Mouse (Mus musculus) intestine, embryonic 15.5 days (tissue): ENCODE data around the gene Dnajb8. TPM values are rescaled to one million over a fixed set of nuclear protein-coding genes. Genes with fewer than 3 reads are reported as not detected.

ENCODE experiments used
- ATAC-seq: fragments of 200-750 bp; cut with Nextera tagmentation; 2 replicates; pipeline ENCODE4 v1.8.0; 2017; ENCODE audit warnings: moderate TSS enrichment, moderate library complexity
- H3K27ac ChIP-seq: fragments of 300-500 bp; sonication (generic); 2 replicates; pipeline ENCODE4 v1.5.1; 2015; ENCODE audit warnings: mild to moderate bottlenecking, inconsistent platforms
- H3K27me3 ChIP-seq: fragments of 300-500 bp; sonication (generic); replicated peaks from 2 replicates; pipeline ENCODE4 v1.6.1; 2015; ENCODE audit warnings: inconsistent platforms
- H3K36me3 ChIP-seq: fragments of 300-500 bp; sonication (generic); 2 replicates; pipeline ENCODE4 v1.6.1; 2015; ENCODE audit warnings: inconsistent platforms
- H3K4me1 ChIP-seq: fragments of 300-500 bp; sonication (generic); replicated peaks from 2 replicates; pipeline ENCODE4 v1.6.1; 2015; ENCODE audit warnings: inconsistent platforms
- H3K4me2 ChIP-seq: fragments of 300-500 bp; sonication (generic); replicated peaks from 2 replicates; pipeline ENCODE4 v1.6.1; 2015; ENCODE audit warnings: mild to moderate bottlenecking, inconsistent platforms
- H3K4me3 ChIP-seq: fragments of 300-500 bp; sonication (generic); replicated peaks from 2 replicates; pipeline ENCODE4 v1.5.1; 2015; ENCODE audit warnings: inconsistent platforms
- H3K9ac ChIP-seq: fragments of 300-500 bp; sonication (generic); 2 replicates; pipeline ENCODE4 v1.6.1; 2015; ENCODE audit warnings: inconsistent platforms
- H3K9me3 ChIP-seq: fragments of 300-500 bp; sonication (generic); 2 replicates; pipeline ENCODE4 v1.6.1; 2016; ENCODE audit warnings: inconsistent platforms
- WGBS: fragments of 180-500 bp; shearing (Covaris S2); methylation state at CpG from one replicate; pipeline ENCODE4 v1.1.7; 2015; 5-methylcytosine and 5-hydroxymethylcytosine counted together
- polyA plus RNA-seq: library from polyadenylated mRNA; unstranded; fragments of >200 nt; fragmentation: Nextera tagmentation; extraction: Ambion mirVana; gene quantifications from 2 replicates; pipeline ENCODE4 v1.2.1, GENCODE M21; 2015

Gene Dnajb8
- polyA plus RNA-seq, 1 experiment from 2014 or later = not detected

GRCm38 (mm10) chr6:88215797-88216196 lies 6.3 kb upstream of the Dnajb8 start:
- H3K9me3 ChIP-seq = no peaks in the 10 kb centered on the region
- no peak overlapping the region for H3K4me3 ChIP-seq
- H3K4me1 ChIP-seq = no peaks in the 10 kb centered on the region
- no peak overlapping the region for H3K9ac ChIP-seq
- WGBS = 26% methylated on average over 6 of the region's 6 CpGs
- H3K27me3 ChIP-seq = no peaks in the 10 kb centered on the region
- ATAC-seq = no peak
- H3K36me3 ChIP-seq = no peaks in the 10 kb centered on the region
- H3K4me2 ChIP-seq = no peak overlapping the region
- H3K27ac ChIP-seq = no peak overlapping the region

GRCm38 (mm10) chr6:88216199-88216598 lies 5.9 kb upstream of the Dnajb8 start:
- Histone ChIP-seq H3K4me2 (no peak overlapping the region), H3K27ac (no peak overlapping the region)
- no peak for ATAC-seq

GRCm38 (mm10) chr6:88219094-88219493 lies 3.0 kb upstream of the Dnajb8 start:
- Histone ChIP-seq H3K36me3 (no peaks in the 10 kb centered on the region), H3K27ac (no peak overlapping the region), H3K4me1 (no peaks in the 10 kb centered on the region), H3K9ac (no peak overlapping the region), H3K9me3 (no peaks in the 10 kb centered on the region), H3K4me2 (no peak overlapping the region), H3K27me3 (no peaks in the 10 kb centered on the region), H3K4me3 (no peak overlapping the region)
- 27% methylated on average over 4 of the region's 4 CpGs for WGBS
- no peak for ATAC-seq

More at GRCm38 (mm10) chr6:88216199-88216598, 5.9 kb upstream of the Dnajb8 start:
- Histone ChIP-seq H3K4me3 (no peak overlapping the region), H3K27me3 (no peaks in the 10 kb centered on the region), H3K9ac (no peak overlapping the region), H3K4me1 (no peaks in the 10 kb centered on the region), H3K36me3 (no peaks in the 10 kb centered on the region), H3K9me3 (no peaks in the 10 kb centered on the region)
- WGBS = 74% methylated on average over 4 of the region's 4 CpGs

DNA sequence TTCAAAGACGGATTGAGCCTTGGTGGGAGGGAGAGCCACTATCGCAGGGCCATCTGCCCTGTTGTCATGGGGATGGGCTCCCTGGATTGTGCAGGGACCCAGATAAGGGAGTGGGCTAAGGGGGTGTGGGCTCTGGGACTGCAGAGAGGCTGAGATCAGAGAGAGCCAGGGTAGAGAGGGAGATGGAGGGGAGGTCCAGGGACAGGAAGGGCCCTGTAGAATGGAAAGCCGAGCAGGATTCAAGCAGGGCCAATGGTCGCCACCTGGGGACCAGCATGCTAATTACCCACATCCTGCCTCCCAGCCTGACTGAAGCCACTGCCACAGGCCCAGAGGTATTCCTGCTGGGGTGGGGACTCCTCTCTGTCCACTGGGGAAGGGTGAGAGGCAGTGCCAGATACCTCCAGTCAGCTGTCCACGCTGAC lies 4.5 kb downstream of the Dnajb8 start:
- WGBS = 18% methylated on average over 5 of the region's 5 CpGs
- no peaks in the 10 kb centered on the region for H3K27me3 ChIP-seq
- no peak for ATAC-seq
- no peak overlapping the region for H3K4me2 ChIP-seq
- H3K9ac ChIP-seq = no peak overlapping the region
- no peaks in the 10 kb centered on the region for H3K4me1 ChIP-seq
- no peak overlapping the region for H3K4me3 ChIP-seq
- H3K9me3 ChIP-seq = no peaks in the 10 kb centered on the region
- no peaks in the 10 kb centered on the region for H3K36me3 ChIP-seq
- H3K27ac ChIP-seq = no peak overlapping the region

- 57% methylated on average over 7 of the region's 7 CpGs for WGBS
- Histone ChIP-seq H3K36me3 (no peaks in the 10 kb centered on the region), H3K27ac (no peak overlapping the region), H3K4me2 (no peak overlapping the region), H3K9me3 (no peaks in the 10 kb centered on the region), H3K27me3 (no peaks in the 10 kb centered on the region), H3K4me3 (no peak overlapping the region), H3K4me1 (no peaks in the 10 kb centered on the region), H3K9ac (no peak overlapping the region)
- no peak for ATAC-seq
These were observed 5.5 kb downstream of the Dnajb8 start for GRCm38 (mm10) chr6:88227537-88227936.

- H3K9me3 ChIP-seq = no peaks in the 10 kb centered on the region
- H3K36me3 ChIP-seq = no peaks in the 10 kb centered on the region
- ATAC-seq = no peak
- 83% methylated on average over 12 of the region's 12 CpGs for WGBS
- no peak overlapping the region for H3K4me2 ChIP-seq
- H3K4me1 ChIP-seq = 0 out of 2 replicates have a peak, but pooled peaks cover 3% of the 10 kb centered on the region
- H3K27me3 ChIP-seq = no peaks in the 10 kb centered on the region
- H3K27ac ChIP-seq = no peak overlapping the region
- no peak overlapping the region for H3K9ac ChIP-seq
- H3K4me3 ChIP-seq = no peak overlapping the region
These were observed 7.2 kb downstream of the Dnajb8 start for GRCm38 (mm10) chr6:88229221-88229620.

GRCm38 (mm10) chr6:88231821-88232220 lies 9.8 kb downstream of the Dnajb8 start:
- WGBS = 79% methylated on average over 7 of the region's 7 CpGs
- no peak overlapping the region for H3K4me3 ChIP-seq
- ATAC-seq = no peak
- peaks cover 13% of the 10 kb centered on the region for H3K4me1 ChIP-seq
- no peak overlapping the region for H3K4me2 ChIP-seq
- no peaks in the 10 kb centered on the region for H3K9me3 ChIP-seq
- H3K27ac ChIP-seq = no peak overlapping the region
- peaks cover 10% of the 10 kb centered on the region; the same call in 1 of the 2 replicates for H3K27me3 ChIP-seq
- H3K36me3 ChIP-seq = no peaks in the 10 kb centered on the region
- no peak overlapping the region for H3K9ac ChIP-seq

- Histone ChIP-seq H3K4me2 (no peak overlapping the region), H3K27me3 (peaks cover 10% of the 10 kb centered on the region; the same call in 1 of the 2 replicates), H3K36me3 (no peaks in the 10 kb centered on the region), H3K27ac (no peak overlapping the region), H3K4me3 (no peak overlapping the region), H3K4me1 (peaks cover 13% of the 10 kb centered on the region), H3K9ac (no peak overlapping the region), H3K9me3 (no peaks in the 10 kb centered on the region)
- WGBS = 66% methylated on average over 6 of the region's 6 CpGs
- ATAC-seq = no peak
These were observed 10.2 kb downstream of the Dnajb8 start for GRCm38 (mm10) chr6:88232221-88232620.

GRCm38 (mm10) chr6:88233996-88234395 lies 11.9 kb downstream of the Dnajb8 start:
- no peak overlapping the region for H3K27ac ChIP-seq
- WGBS = 54% methylated on average over 8 of the region's 8 CpGs
- H3K4me1 ChIP-seq = peaks cover 13% of the 10 kb centered on the region
- H3K27me3 ChIP-seq = peaks cover 10% of the 10 kb centered on the region; the same call in 1 of the 2 replicates
- H3K9me3 ChIP-seq = no peaks in the 10 kb centered on the region
- ATAC-seq = peak; percentile 68
- H3K36me3 ChIP-seq = no peaks in the 10 kb centered on the region
- no peak overlapping the region for H3K4me2 ChIP-seq
- H3K9ac ChIP-seq = no peak overlapping the region
- no peak overlapping the region for H3K4me3 ChIP-seq

GRCm38 (mm10) chr6:88235461-88235860 lies 13.4 kb downstream of the Dnajb8 start:
- peaks cover 13% of the 10 kb centered on the region for H3K4me1 ChIP-seq
- WGBS = 32% methylated on average over 8 of the region's 8 CpGs
- no peak overlapping the region for H3K9ac ChIP-seq

DNA sequence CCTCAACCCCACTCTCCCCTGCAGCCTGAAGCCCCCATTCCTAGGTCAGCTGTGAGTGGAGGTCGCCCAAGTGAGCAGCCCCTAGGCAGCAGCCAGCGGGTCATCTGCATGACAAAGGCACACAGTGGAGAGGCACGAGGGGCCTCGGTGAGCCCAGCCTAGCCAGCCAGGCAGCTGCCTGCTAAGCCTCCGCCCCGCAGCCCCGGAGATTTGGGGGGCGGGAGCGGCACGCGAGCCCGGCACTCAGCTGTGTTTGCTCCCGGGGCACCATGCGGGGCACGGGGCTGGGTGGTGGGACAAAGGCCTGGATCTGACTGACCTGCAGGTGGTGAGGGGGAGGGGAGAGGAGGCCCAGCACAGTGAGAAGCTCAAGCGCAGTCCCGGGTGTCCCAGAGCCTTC lies 13.9 kb downstream of the Dnajb8 start:
- no peaks in the 10 kb centered on the region for H3K36me3 ChIP-seq
- 4% methylated on average over 17 of the region's 17 CpGs for WGBS
- peaks cover 13% of the 10 kb centered on the region for H3K4me1 ChIP-seq
- 0 out of 2 replicates have a peak overlapping the region, but pooled peaks have one; percentile 13 for H3K9ac ChIP-seq
- H3K27ac ChIP-seq = no peak overlapping the region
- H3K4me2 ChIP-seq = peak overlapping the region; percentile 41
- H3K9me3 ChIP-seq = no peaks in the 10 kb centered on the region
- H3K4me3 ChIP-seq = no peak overlapping the region
- no peak for ATAC-seq
- peaks cover 10% of the 10 kb centered on the region; the same call in 1 of the 2 replicates for H3K27me3 ChIP-seq

More at GRCm38 (mm10) chr6:88235461-88235860, 13.4 kb downstream of the Dnajb8 start:
- Histone ChIP-seq H3K4me3 (no peak overlapping the region), H3K27me3 (peaks cover 10% of the 10 kb centered on the region; the same call in 1 of the 2 replicates), H3K4me2 (no peak overlapping the region), H3K27ac (no peak overlapping the region), H3K9me3 (no peaks in the 10 kb centered on the region), H3K36me3 (no peaks in the 10 kb centered on the region)
- ATAC-seq = no peak

- H3K4me2 ChIP-seq = no peak overlapping the region
- peaks cover 13% of the 10 kb centered on the region for H3K4me1 ChIP-seq
- no peak overlapping the region for H3K27ac ChIP-seq
- no peaks in the 10 kb centered on the region for H3K9me3 ChIP-seq
- 34% methylated on average over 7 of the region's 7 CpGs for WGBS
- no peak for ATAC-seq
- no peak overlapping the region for H3K4me3 ChIP-seq
- no peaks in the 10 kb centered on the region for H3K36me3 ChIP-seq
- H3K27me3 ChIP-seq = peaks cover 10% of the 10 kb centered on the region; the same call in 1 of the 2 replicates
- H3K9ac ChIP-seq = no peak overlapping the region
These were observed 14.4 kb downstream of the Dnajb8 start for GRCm38 (mm10) chr6:88236513-88236912.

DNA sequence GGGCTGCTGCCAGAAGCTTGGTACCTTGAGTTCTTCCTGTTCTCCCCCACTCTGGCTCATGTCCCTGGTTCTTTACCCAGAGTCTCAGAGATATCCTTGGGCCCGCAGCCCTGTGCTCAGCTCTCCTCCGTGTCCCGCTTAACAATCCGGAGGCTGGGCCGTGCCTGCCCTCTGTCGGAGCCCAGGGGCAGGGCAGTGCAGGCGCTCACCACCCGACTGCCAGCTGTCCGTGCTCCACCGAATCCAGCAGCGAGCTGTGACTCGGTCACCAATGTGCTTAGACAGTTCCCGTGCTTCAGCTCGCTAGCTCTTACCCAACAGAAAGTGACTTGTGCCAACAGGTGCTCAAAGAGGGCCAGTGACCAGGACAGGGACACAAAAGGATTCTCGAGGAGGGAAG lies 20.5 kb downstream of the Dnajb8 start:
- H3K27ac ChIP-seq = no peak overlapping the region
- 0 out of 2 replicates have a peak overlapping the region, but pooled peaks have one; percentile 14 for H3K4me2 ChIP-seq
- no peak overlapping the region for H3K9ac ChIP-seq
- peak; percentile 83 for ATAC-seq
- H3K36me3 ChIP-seq = no peaks in the 10 kb centered on the region
- WGBS = 3% methylated on average over 15 of the region's 15 CpGs
- H3K27me3 ChIP-seq = no peaks in the 10 kb centered on the region; the same call in 1 of the 2 replicates
- no peak overlapping the region for H3K4me3 ChIP-seq
- no peaks in the 10 kb centered on the region for H3K9me3 ChIP-seq
- peaks cover 6% of the 10 kb centered on the region; the same call in 1 of the 2 replicates for H3K4me1 ChIP-seq
